Mouse (Mus musculus) liver, embryonic 12.5 days (tissue): ENCODE results near the gene Cemip2. TPM values are rescaled to one million over a fixed set of nuclear protein-coding genes. Genes with fewer than 3 reads are reported as not detected.

ENCODE experiments used
- ATAC-seq: fragments of 200-750 bp; cut with Nextera tagmentation; 2 replicates; pipeline ENCODE4 v1.8.0; 2017; ENCODE audit warnings: moderate number of reproducible peaks, mild to moderate bottlenecking, moderate library complexity
- H3K27ac ChIP-seq: fragments of 300-500 bp; sonication (generic); 2 replicates; pipeline ENCODE4 v1.5.1; 2016; ENCODE audit warnings: mild to moderate bottlenecking
- H3K27me3 ChIP-seq: fragments of 300-500 bp; sonication (generic); replicated peaks from 2 replicates; pipeline ENCODE4 v1.6.1; 2016; ENCODE audit warnings: mild to moderate bottlenecking, moderate library complexity
- H3K36me3 ChIP-seq: fragments of 300-500 bp; sonication (generic); 2 replicates; pipeline ENCODE4 v1.6.1; 2016; ENCODE audit warnings: mild to moderate bottlenecking, moderate library complexity
- H3K4me1 ChIP-seq: fragments of 300-500 bp; sonication (generic); 2 replicates; pipeline ENCODE4 v1.6.1; 2016
- H3K4me2 ChIP-seq: fragments of 300-500 bp; sonication (generic); 2 replicates; pipeline ENCODE4 v1.6.1; 2016; ENCODE audit warnings: mild to moderate bottlenecking, moderate library complexity
- H3K4me3 ChIP-seq: fragments of 300-500 bp; sonication (generic); 2 replicates; pipeline ENCODE4 v1.5.1; 2016; ENCODE audit warnings: mild to moderate bottlenecking, moderate library complexity
- H3K9ac ChIP-seq: fragments of 300-500 bp; sonication (generic); 2 replicates; pipeline ENCODE4 v1.6.1; 2016; ENCODE audit warnings: mild to moderate bottlenecking, moderate library complexity
- H3K9me3 ChIP-seq: fragments of 300-500 bp; sonication (generic); replicated peaks from 2 replicates; pipeline ENCODE4 v1.6.1; 2016; ENCODE audit warnings: mild to moderate bottlenecking, moderate library complexity
- WGBS: fragments of 180-500 bp; shearing (Covaris S2); methylation state at CpG from one replicate; pipeline ENCODE4 v1.1.7; 2016; ENCODE audit not compliant: insufficient replicate concordance; 5-methylcytosine and 5-hydroxymethylcytosine counted together
- polyA plus RNA-seq: library from polyadenylated mRNA; unstranded; fragments of >200 nt; fragmentation: Nextera tagmentation; extraction: Ambion mirVana; gene quantifications from 2 replicates; pipeline ENCODE4 v1.2.1, GENCODE M21; 2016

Gene Cemip2
- polyA plus RNA-seq, 1 experiment from 2014 or later, result 13.7 TPM

DNA sequence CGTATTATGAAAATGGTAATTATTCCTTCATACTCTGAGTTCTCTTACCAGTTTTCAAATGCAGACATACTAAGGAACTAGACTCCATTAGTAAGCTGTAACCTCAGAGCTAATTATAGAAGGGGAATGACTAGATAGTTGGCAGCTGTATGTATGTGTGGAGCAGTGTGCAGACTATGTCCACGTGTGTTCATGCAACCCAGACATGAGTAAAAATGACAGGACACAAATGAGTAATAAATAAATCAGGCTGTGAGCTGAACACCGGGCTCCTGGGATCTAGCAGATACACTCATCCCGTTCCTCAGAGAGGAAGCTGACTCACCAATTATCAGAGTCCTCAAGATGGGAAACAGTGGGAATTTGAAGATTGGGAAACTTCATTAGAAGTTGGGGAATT, 42.0 kb downstream of the Cemip2 start:
- no peak for ATAC-seq
- H3K4me1 ChIP-seq, result no peaks in the 10 kb centered on the region

GRCm38 (mm10) chr19:21821877-21822276, 43.7 kb downstream of the Cemip2 start:
- no peak overlapping the region for H3K4me2 ChIP-seq
- no peak overlapping the region for H3K27ac ChIP-seq
- 81% methylated on average over 6 of the region's 6 CpGs for WGBS
- no peak overlapping the region for H3K4me3 ChIP-seq
- no peak overlapping the region for H3K9ac ChIP-seq
- no peaks in the 10 kb centered on the region for H3K27me3 ChIP-seq
- H3K9me3 ChIP-seq, result no peaks in the 10 kb centered on the region
- H3K36me3 ChIP-seq, result peaks cover 22% of the 10 kb centered on the region
- no peaks in the 10 kb centered on the region for H3K4me1 ChIP-seq
- no peak for ATAC-seq

More for the DNA sequence above, 42.0 kb downstream of the Cemip2 start:
- Histone ChIP-seq H3K9me3 (no peaks in the 10 kb centered on the region), H3K27ac (no peak overlapping the region), H3K4me2 (no peak overlapping the region), H3K27me3 (no peaks in the 10 kb centered on the region), H3K36me3 (peaks cover 31% of the 10 kb centered on the region), H3K9ac (no peak overlapping the region), H3K4me3 (no peak overlapping the region)
- WGBS, result 60% methylated on average over 4 of the region's 4 CpGs

GRCm38 (mm10) chr19:21824146-21824545, 46.0 kb downstream of the Cemip2 start:
- Histone ChIP-seq H3K4me3 (no peak overlapping the region), H3K4me2 (no peak overlapping the region), H3K27ac (no peak overlapping the region), H3K36me3 (peaks cover 6% of the 10 kb centered on the region), H3K9me3 (no peaks in the 10 kb centered on the region), H3K4me1 (no peaks in the 10 kb centered on the region), H3K27me3 (no peaks in the 10 kb centered on the region), H3K9ac (no peak overlapping the region)
- WGBS, result 74% methylated on average over 5 of the region's 5 CpGs
- ATAC-seq, result no peak

DNA sequence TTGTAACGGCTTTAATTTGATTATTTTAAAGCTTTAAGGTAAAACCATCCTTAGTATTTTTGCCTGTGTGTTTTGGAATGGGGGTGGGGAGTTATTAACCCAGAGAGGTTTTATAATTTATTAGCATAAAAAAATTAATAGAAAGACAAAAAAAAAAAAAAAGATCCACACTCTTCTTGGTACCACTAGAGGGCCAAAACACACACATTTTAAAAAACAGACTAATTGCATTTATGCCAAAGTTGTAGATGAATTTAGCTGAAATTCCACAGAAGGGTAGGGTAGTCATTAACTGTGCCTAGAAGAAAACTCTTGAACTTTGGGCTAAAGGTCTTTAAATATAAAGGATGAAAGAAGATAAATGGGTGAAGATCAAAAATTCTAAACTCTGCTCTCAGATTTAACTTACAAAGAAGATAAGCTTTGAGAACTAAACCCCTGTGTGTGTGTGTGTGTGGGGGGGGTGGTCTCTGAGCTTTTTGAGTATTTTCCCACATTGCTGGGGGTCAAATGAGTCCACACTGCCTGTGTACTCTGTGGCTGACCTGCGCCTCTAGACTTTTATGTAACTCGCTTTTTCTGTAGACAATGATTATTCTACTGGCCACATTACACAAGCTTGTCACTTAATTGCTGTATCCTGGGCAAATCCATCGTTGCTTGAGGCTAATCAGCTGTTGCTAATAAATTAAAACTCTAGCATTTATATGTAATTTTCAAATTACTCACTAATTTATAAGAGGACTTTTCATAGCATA, 47.2 kb downstream of the Cemip2 start:
- H3K4me3 ChIP-seq, result no peak overlapping the region
- H3K27ac ChIP-seq, result no peak overlapping the region
- ATAC-seq, result no peak
- H3K27me3 ChIP-seq, result no peaks in the 10 kb centered on the region
- no peaks in the 10 kb centered on the region for H3K4me1 ChIP-seq
- H3K4me2 ChIP-seq, result no peak overlapping the region
- 77% methylated on average over 4 of the region's 4 CpGs for WGBS
- H3K9ac ChIP-seq, result no peak overlapping the region
- H3K9me3 ChIP-seq, result no peaks in the 10 kb centered on the region
- peaks cover 13% of the 10 kb centered on the region for H3K36me3 ChIP-seq

DNA sequence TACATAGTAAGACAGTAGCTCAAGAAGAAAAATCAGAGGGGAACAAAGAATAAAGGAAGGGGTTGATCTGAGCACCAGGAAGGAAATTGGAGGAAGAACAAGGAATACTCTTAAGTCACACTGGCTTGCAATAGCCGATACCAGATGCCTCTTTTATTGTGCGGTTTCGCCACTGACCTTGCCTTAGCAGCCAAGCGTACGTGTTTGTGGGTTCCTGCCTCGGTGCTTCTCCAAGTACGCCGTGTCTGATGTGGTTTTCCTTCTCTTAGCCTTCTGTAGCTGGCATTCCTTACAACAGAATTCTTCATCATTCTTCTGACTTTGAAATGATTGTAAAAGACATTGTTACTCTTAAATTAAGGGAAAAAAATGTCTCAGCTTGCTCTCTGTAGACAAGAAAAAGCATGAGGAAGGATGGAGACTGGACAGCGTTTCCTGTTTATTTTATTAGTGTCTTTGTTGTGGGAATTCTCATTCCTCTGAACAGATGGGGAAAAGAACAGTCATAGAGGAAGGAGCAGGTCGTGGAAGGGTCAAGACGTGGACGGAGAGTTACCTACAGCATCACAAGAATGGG, 55.4 kb downstream of the Cemip2 start:
- no peak for ATAC-seq
- Histone ChIP-seq H3K9me3 (no peaks in the 10 kb centered on the region), H3K4me2 (no peak overlapping the region), H3K9ac (no peak overlapping the region), H3K27ac (no peak overlapping the region), H3K4me3 (no peak overlapping the region), H3K36me3 (peaks cover 51% of the 10 kb centered on the region), H3K27me3 (no peaks in the 10 kb centered on the region), H3K4me1 (no peaks in the 10 kb centered on the region)
- 63% methylated on average over 12 of the region's 12 CpGs for WGBS

DNA sequence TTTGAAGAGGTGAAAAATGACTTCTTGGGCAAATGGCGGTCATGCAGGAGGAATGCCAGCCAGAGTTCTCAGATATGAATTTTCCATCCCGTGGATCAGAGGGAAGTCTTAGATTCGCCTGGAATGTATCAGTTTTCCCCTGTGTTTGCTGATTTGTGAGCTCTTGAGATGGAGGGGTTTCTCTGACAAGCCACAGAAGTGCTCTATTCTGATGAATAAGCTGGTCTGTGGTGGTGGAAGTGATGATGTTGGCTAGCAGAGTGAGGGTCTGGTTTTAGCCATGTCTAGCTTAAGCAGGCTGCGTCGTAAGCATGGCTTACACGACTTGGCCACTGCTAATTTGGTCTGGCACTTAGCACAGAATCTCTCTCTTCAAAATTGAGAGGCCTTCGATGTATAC, 56.8 kb downstream of the Cemip2 start:
- H3K4me3 ChIP-seq, result no peak overlapping the region
- 65% methylated on average over 7 of the region's 7 CpGs for WGBS
- no peak overlapping the region for H3K9ac ChIP-seq
- H3K27me3 ChIP-seq, result no peaks in the 10 kb centered on the region
- H3K9me3 ChIP-seq, result no peaks in the 10 kb centered on the region
- H3K36me3 ChIP-seq, result peaks cover 49% of the 10 kb centered on the region
- H3K27ac ChIP-seq, result no peak overlapping the region
- ATAC-seq, result no peak
- H3K4me2 ChIP-seq, result no peak overlapping the region
- no peaks in the 10 kb centered on the region for H3K4me1 ChIP-seq

DNA sequence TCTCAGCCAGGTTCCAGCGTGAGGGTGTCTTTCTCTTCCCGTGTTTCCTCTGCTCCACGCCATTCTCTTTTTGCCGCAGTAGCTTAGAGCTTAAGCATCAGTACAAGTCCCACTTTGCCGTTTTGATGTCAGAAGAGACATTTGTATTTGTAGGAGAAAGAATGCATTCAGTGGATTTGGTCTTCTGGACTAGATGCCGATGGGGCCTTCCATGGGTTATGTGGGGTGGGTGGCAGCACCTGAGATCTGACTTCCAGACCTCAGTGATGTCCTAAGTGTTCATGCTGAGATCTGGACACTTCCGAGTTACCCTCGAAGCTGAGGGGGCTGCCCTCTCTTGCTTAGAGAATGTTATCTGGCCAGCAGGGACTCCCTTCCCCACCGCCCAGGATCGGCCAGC, 72.6 kb downstream of the Cemip2 start:
- no peaks in the 10 kb centered on the region for H3K4me1 ChIP-seq
- H3K4me2 ChIP-seq, result no peak overlapping the region
- H3K27ac ChIP-seq, result no peak overlapping the region
- H3K27me3 ChIP-seq, result no peaks in the 10 kb centered on the region
- H3K9ac ChIP-seq, result no peak overlapping the region
- H3K9me3 ChIP-seq, result no peaks in the 10 kb centered on the region
- ATAC-seq, result no peak
- WGBS, result 83% methylated on average over 10 of the region's 10 CpGs
- peaks cover 60% of the 10 kb centered on the region for H3K36me3 ChIP-seq
- no peak overlapping the region for H3K4me3 ChIP-seq

DNA sequence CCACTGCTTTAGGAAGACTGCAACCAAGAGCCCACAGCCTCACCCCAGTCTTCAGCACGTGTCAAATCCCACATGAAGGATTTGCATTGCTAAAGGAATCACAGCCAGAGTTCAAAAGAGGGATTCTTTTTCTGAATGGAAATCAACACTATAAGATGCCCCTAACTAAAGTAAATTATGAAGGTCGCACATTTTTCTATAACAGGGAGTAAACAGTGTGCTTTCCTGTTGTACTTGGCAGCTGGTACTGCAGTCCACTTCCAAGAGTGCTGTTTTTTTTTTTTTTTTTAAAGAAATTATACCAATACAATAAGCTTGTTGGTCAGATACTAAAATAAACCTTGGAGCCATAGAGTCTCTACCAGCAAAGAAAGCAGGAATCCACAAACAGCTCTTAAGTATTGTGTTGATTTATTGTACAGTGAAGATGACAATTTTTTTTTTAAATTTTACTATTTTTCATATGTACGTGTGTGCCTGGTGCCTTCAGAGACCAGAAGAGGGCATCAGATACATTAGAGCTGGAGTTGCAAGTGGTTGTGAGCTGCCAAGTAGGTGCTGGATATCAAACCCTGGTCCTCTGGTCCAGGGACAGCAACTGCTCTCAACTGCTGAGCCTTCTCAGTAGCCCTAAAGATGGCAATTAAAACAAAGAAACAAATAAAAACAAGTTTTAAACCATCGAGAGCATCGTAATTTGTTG, 76.5 kb downstream of the Cemip2 start:
- Histone ChIP-seq H3K4me3 (no peak overlapping the region), H3K9ac (no peak overlapping the region), H3K27me3 (no peaks in the 10 kb centered on the region), H3K4me2 (no peak overlapping the region), H3K27ac (no peak overlapping the region), H3K4me1 (no peaks in the 10 kb centered on the region), H3K36me3 (peaks cover 43% of the 10 kb centered on the region), H3K9me3 (no peaks in the 10 kb centered on the region)
- 75% methylated on average over 5 of the region's 5 CpGs for WGBS
- no peak for ATAC-seq

DNA sequence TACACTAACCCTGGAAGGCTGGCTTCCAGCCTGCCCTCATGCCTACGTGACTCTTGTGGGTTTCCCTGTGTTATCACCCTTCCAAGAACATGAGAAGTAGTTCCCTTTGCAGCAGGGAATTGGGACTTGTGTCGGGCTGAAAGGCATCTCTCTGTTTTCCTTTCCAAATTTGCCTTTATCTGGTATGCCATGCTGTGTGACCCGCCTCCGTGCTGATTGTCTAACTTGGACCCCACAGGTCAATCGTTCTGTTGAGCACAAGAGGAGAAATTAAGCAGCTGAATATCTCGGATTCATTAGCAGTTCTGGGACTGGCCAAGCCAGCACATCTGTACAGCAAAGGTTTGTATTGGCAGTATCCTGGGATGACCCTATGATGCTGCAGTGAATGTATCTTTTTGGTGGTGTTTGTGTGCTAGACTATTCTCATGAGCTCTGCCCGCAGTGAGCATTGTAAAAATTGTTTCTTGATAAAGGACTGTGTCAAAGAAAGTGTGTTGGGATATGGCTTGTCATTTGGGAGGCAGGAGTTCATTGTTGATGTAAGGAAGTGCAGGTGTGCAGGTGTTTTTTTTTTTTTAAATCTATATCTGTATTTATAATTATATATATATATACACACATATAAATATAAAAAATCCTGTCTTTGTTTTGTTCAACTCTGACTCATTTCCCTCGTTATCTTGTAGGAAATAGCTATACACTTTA, 77.4 kb downstream of the Cemip2 start:
- H3K27me3 ChIP-seq, result no peaks in the 10 kb centered on the region
- ATAC-seq, result no peak
- H3K9me3 ChIP-seq, result no peaks in the 10 kb centered on the region
- no peak overlapping the region for H3K4me3 ChIP-seq
- no peak overlapping the region for H3K4me2 ChIP-seq
- H3K36me3 ChIP-seq, result peaks cover 42% of the 10 kb centered on the region
- 75% methylated on average over 8 of the region's 8 CpGs for WGBS
- no peak overlapping the region for H3K9ac ChIP-seq
- H3K4me1 ChIP-seq, result no peaks in the 10 kb centered on the region
- H3K27ac ChIP-seq, result no peak overlapping the region

GRCm38 (mm10) chr19:21858846-21859521, 80.8 kb downstream of the Cemip2 start:
- Histone ChIP-seq H3K4me2 (no peak overlapping the region), H3K9ac (no peak overlapping the region), H3K27ac (no peak overlapping the region), H3K36me3 (peaks cover 19% of the 10 kb centered on the region), H3K27me3 (no peaks in the 10 kb centered on the region), H3K9me3 (no peaks in the 10 kb centered on the region), H3K4me3 (no peak overlapping the region), H3K4me1 (no peaks in the 10 kb centered on the region)
- 63% methylated on average over 12 of the region's 12 CpGs for WGBS
- no peak for ATAC-seq

GRCm38 (mm10) chr19:21860132-21860531, 82.0 kb downstream of the Cemip2 start:
- peaks cover 13% of the 10 kb centered on the region for H3K36me3 ChIP-seq
- WGBS, result 66% methylated on average over 5 of the region's 5 CpGs

More at GRCm38 (mm10) chr19:21860132-21860531, 82.0 kb downstream of the Cemip2 start:
- Histone ChIP-seq H3K27ac (no peak overlapping the region), H3K4me3 (no peak overlapping the region), H3K9ac (no peak overlapping the region), H3K4me2 (no peak overlapping the region), H3K4me1 (peaks cover 2% of the 10 kb centered on the region; the same call in 1 of the 2 replicates), H3K9me3 (no peaks in the 10 kb centered on the region), H3K27me3 (no peaks in the 10 kb centered on the region)
- ATAC-seq, result no peak
